Mouse (Mus musculus) ES-E14 (cell line): ENCODE results near the gene Cfap61. TPM values are rescaled to one million over a fixed set of nuclear protein-coding genes. Genes with fewer than 3 reads are reported as not detected.

ENCODE experiments used
- DNase-seq: peaks from one replicate; pipeline ENCODE4 v3.0.0-alpha.2; 2013; ENCODE audit warnings: low read depth, low spot score
- H3K27ac ChIP-seq: 2 replicates; pipeline ENCODE4 v1.5.1; 2012; ENCODE audit warnings: low read depth, mild to moderate bottlenecking, low read length, moderate library complexity, mixed read lengths; ENCODE audit not compliant: poor library complexity, insufficient read depth, severe bottlenecking
- H3K36me3 ChIP-seq: 2 replicates; pipeline ENCODE4 v1.6.1; 2012; ENCODE audit warnings: mild to moderate bottlenecking, low read length, moderate library complexity, mixed read lengths; ENCODE audit not compliant: control insufficient read depth, poor library complexity, insufficient read depth, severe bottlenecking
- H3K4me1 ChIP-seq, 2 experiments: fragments of 150-350 bp in 1 of 2; sonication (generic) in 1 of 2; 2 replicates each; pipeline ENCODE4 v1.6.1; 2012; ENCODE audit warnings: low read length in 2 of 2, mild to moderate bottlenecking in 1 of 2, mixed read lengths in 1 of 2; ENCODE audit not compliant: control insufficient read depth in 2 of 2, insufficient read depth in 2 of 2, poor library complexity in 1 of 2
- H3K4me3 ChIP-seq, 2 experiments: fragments of 150-350 bp in 1 of 2; sonication (generic) in 1 of 2; 2 replicates each; pipeline ENCODE4 v1.5.1; 2012; ENCODE audit warnings: low read length in 2 of 2, low read depth in 1 of 2, mild to moderate bottlenecking in 1 of 2, mixed read lengths in 1 of 2; ENCODE audit not compliant: insufficient read depth in 1 of 2, poor library complexity in 1 of 2, severe bottlenecking in 1 of 2
- H3K9ac ChIP-seq: 2 replicates; pipeline ENCODE4 v1.6.1; 2012; ENCODE audit warnings: low read depth, mild to moderate bottlenecking, low read length, mixed read lengths; ENCODE audit not compliant: poor library complexity, insufficient read depth, severe bottlenecking
- H3K9me3 ChIP-seq: fragments of 150-350 bp; sonication (generic); 2 replicates; pipeline ENCODE4 v1.6.1; 2012; ENCODE audit warnings: low read depth, mild to moderate bottlenecking, low read length; ENCODE audit not compliant: control insufficient read depth, insufficient read depth
- CHD2 ChIP-seq: IDR thresholded peaks from 2 replicates; pipeline ENCODE4 v1.6.1; 2014; ENCODE audit warnings: mild to moderate bottlenecking, low read depth, low read length, inconsistent platforms
- HCFC1 ChIP-seq: IDR thresholded peaks from 2 replicates; pipeline ENCODE4 v1.6.1; 2012; ENCODE audit warnings: low read length, inconsistent platforms, borderline replicate concordance; ENCODE audit not compliant: insufficient read depth
- MAFK ChIP-seq: IDR thresholded peaks from 2 replicates; pipeline ENCODE4 v1.6.1; 2014; ENCODE audit warnings: mild to moderate bottlenecking, low read depth, low read length, inconsistent platforms; ENCODE audit not compliant: insufficient read depth
- ZC3H11A ChIP-seq: IDR thresholded peaks from 2 replicates; pipeline ENCODE4 v1.6.1; 2012; ENCODE audit warnings: low read depth, mild to moderate bottlenecking, inconsistent platforms, low read length, borderline replicate concordance
- ZNF384 ChIP-seq: IDR thresholded peaks from 2 replicates; pipeline ENCODE4 v1.6.1; 2012; ENCODE audit warnings: low read depth, low read length, inconsistent platforms
- in situ Hi-C, 2 experiments: fragments of 600-800 bp; cut with MboI; formaldehyde crosslinking; loops; one replicate each; pipeline ENCODE4 v1.15.1; 2025; ENCODE audit warnings: low sequenced_read_pairs in 2 of 2, inconsistent platforms in 1 of 2; ENCODE audit not compliant: unreplicated experiment in 2 of 2
- total RNA-seq: library from RNA; depleted of rRNA; stranded (reverse); fragments of 300-350 nt; gene quantifications from 2 replicates; pipeline ENCODE4 v1.2.3, GENCODE M21; 2012

Gene Cfap61
- total RNA-seq, 1 experiment = 0.45 TPM

DNA sequence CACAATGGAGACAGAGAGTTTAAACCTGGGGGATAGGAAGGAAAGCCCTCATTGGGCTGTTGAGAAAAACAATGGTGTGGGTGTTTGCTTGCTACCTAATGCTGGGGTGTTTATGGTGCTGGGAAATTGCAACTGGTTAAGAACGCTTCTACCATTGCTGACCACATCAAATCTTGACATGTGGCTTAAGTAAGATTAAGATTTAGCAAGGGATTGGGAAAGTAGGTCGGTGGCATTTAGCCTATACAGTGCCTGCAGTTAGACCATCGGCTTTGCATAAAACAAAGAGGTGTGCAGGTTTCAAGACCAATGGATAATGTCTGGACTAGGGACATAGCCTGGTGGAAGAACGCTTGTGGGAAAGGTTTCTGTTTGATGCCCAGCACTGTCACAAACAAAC, 113.1 kb downstream of the Cfap61 start:
- Histone ChIP-seq H3K9me3 (no peaks in the 10 kb centered on the region), H3K9ac (no peak overlapping the region), H3K4me3 (no peak overlapping the region), H3K27ac (no peak overlapping the region), H3K36me3 (no peaks in the 10 kb centered on the region), H3K4me1 (peaks cover 0 to 5% of the 10 kb centered on the region in 2 experiments; a peak in 1 of 4 replicates)
- DNase-seq = no peak
- TF ChIP-seq MAFK (no peak), ZC3H11A (no peak), HCFC1 (no peak), ZNF384 (no peak), CHD2 (no peak)
- in situ Hi-C loops = no loop called here

DNA sequence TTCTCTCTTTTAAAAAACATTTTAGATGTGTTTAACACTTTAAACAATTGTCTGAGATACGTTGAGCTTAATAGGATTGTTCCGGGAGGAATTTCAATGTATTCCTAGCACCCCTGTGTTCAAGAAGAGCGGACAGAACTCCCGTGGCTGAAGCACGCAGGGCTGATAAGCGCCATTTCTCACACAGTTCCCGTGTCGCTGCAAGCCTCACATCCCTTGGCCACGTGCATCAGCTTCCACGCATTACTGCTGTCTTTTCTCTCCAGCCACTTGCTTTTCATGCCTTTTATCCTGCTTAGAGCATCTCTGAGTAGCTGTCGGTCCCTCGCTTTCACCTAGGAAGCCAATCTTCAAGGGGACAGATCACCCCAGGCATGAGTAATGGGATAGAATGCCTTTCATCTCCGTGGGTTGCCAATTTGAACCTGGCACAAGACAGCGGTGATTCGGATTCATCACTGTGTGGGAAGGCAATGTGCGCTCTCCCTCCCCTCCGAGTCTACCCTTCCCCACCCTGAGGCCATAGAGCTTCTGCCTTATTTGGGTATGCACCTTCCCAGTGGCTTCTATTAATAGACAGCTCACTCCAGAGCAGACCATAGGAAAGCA, 113.7 kb downstream of the Cfap61 start:
- Histone ChIP-seq H3K9me3 (no peaks in the 10 kb centered on the region), H3K9ac (no peak overlapping the region; the same call in 1 of the 2 replicates), H3K4me1 (peaks cover 0 to 5% of the 10 kb centered on the region in 2 experiments; a peak in 1 of 4 replicates), H3K27ac (no peak overlapping the region; the same call in 1 of the 2 replicates), H3K36me3 (no peaks in the 10 kb centered on the region), H3K4me3 (no peak overlapping the region)
- DNase-seq = no peak
- in situ Hi-C loops = no loop called here
- no peak for TF ChIP-seq ZNF384
- TF ChIP-seq MAFK = no peak
- TF ChIP-seq HCFC1 = no peak

DNA sequence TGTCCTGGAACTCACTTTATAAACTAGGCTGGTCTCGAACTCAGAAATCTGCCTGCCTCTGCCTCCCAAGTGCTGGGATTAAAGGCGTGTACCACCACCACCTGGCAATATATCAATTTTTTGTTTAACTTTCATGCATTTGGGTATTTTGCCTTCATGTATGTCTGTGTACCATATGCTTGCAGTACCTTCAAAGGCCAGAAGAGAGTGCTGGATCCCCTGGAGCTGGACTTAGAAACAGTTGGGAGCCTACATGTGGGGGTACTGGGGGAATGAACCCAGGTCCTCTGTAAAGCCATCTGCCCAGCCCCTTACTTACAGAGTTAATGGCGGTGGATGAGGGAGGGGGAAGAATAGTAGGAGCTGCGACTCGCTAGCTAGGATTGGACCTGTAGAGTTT, 114.8 kb downstream of the Cfap61 start:
- Histone ChIP-seq H3K36me3 (no peaks in the 10 kb centered on the region), H3K4me1 (peaks cover 0 to 5% of the 10 kb centered on the region in 2 experiments; a peak in 1 of 4 replicates), H3K9me3 (no peaks in the 10 kb centered on the region), H3K9ac (no peak overlapping the region), H3K4me3 (no peak overlapping the region), H3K27ac (no peak overlapping the region)
- in situ Hi-C loops = no loop called here
- no peak for TF ChIP-seq CHD2
- no peak for TF ChIP-seq MAFK
- TF ChIP-seq ZNF384 = no peak
- TF ChIP-seq HCFC1 = no peak
- peak; percentile 67; the same call in 1 of the 2 replicates for TF ChIP-seq ZC3H11A
- no peak for DNase-seq

DNA sequence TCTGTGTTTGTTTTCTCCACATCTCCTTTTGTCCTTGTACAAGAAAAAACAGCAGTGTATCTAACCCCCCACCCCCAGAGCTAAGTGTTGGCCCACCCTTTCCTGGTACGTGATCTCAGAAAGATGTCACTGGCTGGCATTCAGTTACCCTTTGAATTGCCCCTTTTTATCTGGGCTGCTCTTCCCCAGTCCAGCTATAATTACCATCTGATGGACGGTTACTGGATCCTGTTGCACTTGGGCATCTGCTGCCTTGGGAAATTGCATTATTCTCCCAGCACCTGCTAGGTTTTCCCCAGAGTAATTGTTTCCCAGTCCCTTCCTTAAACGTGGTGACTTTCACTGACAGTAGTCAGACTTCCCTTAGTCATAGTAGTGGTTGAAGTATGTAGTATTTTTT, 115.5 kb downstream of the Cfap61 start:
- TF ChIP-seq ZNF384 (no peak), MAFK (no peak), CHD2 (no peak), ZC3H11A (no peak), HCFC1 (no peak)
- Histone ChIP-seq H3K27ac (no peak overlapping the region), H3K9me3 (no peaks in the 10 kb centered on the region), H3K36me3 (no peaks in the 10 kb centered on the region), H3K4me1 (peaks cover 0 to 5% of the 10 kb centered on the region in 2 experiments; a peak in 1 of 4 replicates), H3K4me3 (no peak overlapping the region), H3K9ac (no peak overlapping the region)
- in situ Hi-C loops = no loop called here
- no peak for DNase-seq
